Mouse (Mus musculus) kidney, embryonic 16.5 days (tissue): ENCODE data around the gene Dchs2. TPM values are rescaled to one million over a fixed set of nuclear protein-coding genes. Genes with fewer than 3 reads are reported as not detected.

Source experiments
- ATAC-seq: fragments of 200-750 bp; cut with Nextera tagmentation; 2 replicates; pipeline ENCODE4 v1.8.0; 2017; ENCODE audit warnings: moderate TSS enrichment; ENCODE audit not compliant: low FRiP score, low TSS enrichment
- H3K27ac ChIP-seq: fragments of 300-500 bp; sonication (generic); 2 replicates; pipeline ENCODE4 v1.5.1; 2014; ENCODE audit warnings: low read length
- H3K27me3 ChIP-seq: fragments of 300-500 bp; sonication (generic); 2 replicates; pipeline ENCODE4 v1.6.1; 2014; ENCODE audit warnings: low read length, control low read depth, mixed read lengths; ENCODE audit not compliant: insufficient read depth
- H3K36me3 ChIP-seq: fragments of 300-500 bp; sonication (generic); 2 replicates; pipeline ENCODE4 v1.6.1; 2014; ENCODE audit warnings: low read length, control low read depth, mixed read lengths; ENCODE audit not compliant: insufficient read depth
- H3K4me1 ChIP-seq: fragments of 300-500 bp; sonication (generic); 2 replicates; pipeline ENCODE4 v1.6.1; 2014; ENCODE audit warnings: low read length, control low read depth, mixed read lengths; ENCODE audit not compliant: insufficient read depth
- H3K4me2 ChIP-seq: fragments of 300-500 bp; sonication (generic); replicated peaks from 2 replicates; pipeline ENCODE4 v1.6.1; 2014; ENCODE audit warnings: low read depth, low read length
- H3K4me3 ChIP-seq: fragments of 300-500 bp; sonication (generic); 2 replicates; pipeline ENCODE4 v1.5.1; 2014; ENCODE audit warnings: mild to moderate bottlenecking, low read length
- H3K9ac ChIP-seq: fragments of 300-500 bp; sonication (generic); replicated peaks from 2 replicates; pipeline ENCODE4 v1.6.1; 2014; ENCODE audit warnings: low read length
- H3K9me3 ChIP-seq: fragments of 300-500 bp; sonication (generic); 2 replicates; pipeline ENCODE4 v1.6.1; 2016; ENCODE audit warnings: low read length, control low read depth
- WGBS: fragments of 180-500 bp; shearing (Covaris S2); extraction: QIAGEN DNeasy Blood & Tissue Kit; methylation state at CpG from one replicate; pipeline ENCODE4 v1.1.7; 2014; 5-methylcytosine and 5-hydroxymethylcytosine counted together
- polyA plus RNA-seq: library from polyadenylated mRNA; unstranded; fragments of >200 nt; fragmentation: Nextera tagmentation; extraction: Ambion mirVana; gene quantifications from 2 replicates; pipeline ENCODE4 v1.2.1, GENCODE M21; 2015

The Dchs2 gene
- 0.10 and 0.12 TPM in 2 replicates for polyA plus RNA-seq

- Histone ChIP-seq H3K4me1 (peaks cover 27% of the 10 kb centered on the region), H3K27ac (no peak within 1 kb of the TSS), H3K36me3 (no peaks in the 10 kb centered on the region), H3K9ac (peak within 1 kb of the TSS; percentile 9), H3K9me3 (no peaks in the 10 kb centered on the region), H3K27me3 (peaks cover 72% of the 10 kb centered on the region), H3K4me3 (peak within 1 kb of the TSS; percentile 60), H3K4me2 (peak within 1 kb of the TSS; percentile 97)
- under 1% methylated on average over 55 of the region's 55 CpGs for WGBS
- ATAC-seq, result no peak
Observed at GRCm38 (mm10) chr3:83127726-83128448, at the start of gene Dchs2. Gene Dchs2, plus strand, starts transcription at chr3:83127948.

- H3K9ac ChIP-seq, result peak overlapping the region; percentile 9
- peaks cover 5% of the 10 kb centered on the region for H3K4me1 ChIP-seq
- peak; percentile 86 for ATAC-seq
- peak overlapping the region; percentile 40 for H3K4me3 ChIP-seq
- H3K36me3 ChIP-seq, result no peaks in the 10 kb centered on the region
- WGBS, result under 1% methylated on average over 11 of the region's 11 CpGs
- H3K27me3 ChIP-seq, result no peaks in the 10 kb centered on the region
- H3K4me2 ChIP-seq, result peak overlapping the region; percentile 61
- no peak overlapping the region for H3K27ac ChIP-seq
- H3K9me3 ChIP-seq, result no peaks in the 10 kb centered on the region
Observed at GRCm38 (mm10) chr3:83080567-83081055, 47.1 kb upstream of the Dchs2 start.

- peaks cover 7% of the 10 kb centered on the region; the same call in 1 of the 2 replicates for H3K27me3 ChIP-seq
- H3K36me3 ChIP-seq, result no peaks in the 10 kb centered on the region
- no peak overlapping the region for H3K4me2 ChIP-seq
- H3K4me1 ChIP-seq, result 0 out of 2 replicates have a peak, but pooled peaks cover 3% of the 10 kb centered on the region
- H3K9me3 ChIP-seq, result no peaks in the 10 kb centered on the region
- ATAC-seq, result no peak
- H3K4me3 ChIP-seq, result no peak overlapping the region
- H3K9ac ChIP-seq, result no peak overlapping the region
- H3K27ac ChIP-seq, result no peak overlapping the region
- WGBS, result 77% methylated on average over 6 of the region's 6 CpGs
Observed at GRCm38 (mm10) chr3:83097586-83097985, 30.2 kb upstream of the Dchs2 start.

DNA sequence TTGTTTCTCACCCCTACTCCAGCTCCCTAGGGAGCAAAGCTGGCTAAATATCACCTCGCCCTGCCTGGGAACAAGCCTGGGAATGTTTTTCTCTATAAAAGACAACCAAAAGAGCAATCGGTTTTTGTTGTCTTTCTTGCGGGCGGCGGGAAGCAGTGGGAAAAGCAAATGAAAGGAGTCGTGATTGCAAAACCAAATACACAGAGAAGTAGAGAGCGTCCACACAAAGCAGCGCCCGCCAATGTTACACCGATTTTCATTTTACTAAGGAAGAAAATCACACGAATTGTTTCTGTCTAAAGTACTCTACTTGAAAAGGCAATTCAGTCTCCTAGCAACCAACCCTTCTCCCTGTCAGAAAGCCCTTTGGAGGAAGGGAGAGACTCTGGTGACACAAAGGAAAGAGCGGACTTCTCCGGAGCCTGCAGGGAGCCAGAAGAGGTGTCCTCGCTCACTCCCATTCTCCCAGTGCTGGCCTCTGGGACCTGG lies 29.2 kb upstream of the Dchs2 start:
- no peak for ATAC-seq
- Histone ChIP-seq H3K4me3 (peak overlapping the region; percentile 24), H3K27me3 (peaks cover 7% of the 10 kb centered on the region; the same call in 1 of the 2 replicates), H3K9ac (0 out of 2 replicates have a peak overlapping the region, but pooled peaks have one; percentile 41), H3K36me3 (no peaks in the 10 kb centered on the region), H3K4me1 (0 out of 2 replicates have a peak, but pooled peaks cover 3% of the 10 kb centered on the region), H3K9me3 (no peaks in the 10 kb centered on the region), H3K4me2 (peak overlapping the region; percentile 52), H3K27ac (no peak overlapping the region)
- WGBS, result 11% methylated on average over 14 of the region's 14 CpGs

GRCm38 (mm10) chr3:83099139-83099538 lies 28.6 kb upstream of the Dchs2 start:
- no peaks in the 10 kb centered on the region for H3K9me3 ChIP-seq
- H3K4me1 ChIP-seq, result 0 out of 2 replicates have a peak, but pooled peaks cover 3% of the 10 kb centered on the region
- 97% methylated on average over 1 of the region's 1 CpGs for WGBS
- H3K9ac ChIP-seq, result no peak overlapping the region
- H3K4me2 ChIP-seq, result peak overlapping the region; percentile 52
- H3K27me3 ChIP-seq, result peaks cover 7% of the 10 kb centered on the region; the same call in 1 of the 2 replicates
- ATAC-seq, result no peak
- no peak overlapping the region for H3K27ac ChIP-seq
- H3K36me3 ChIP-seq, result no peaks in the 10 kb centered on the region
- peak overlapping the region; percentile 24 for H3K4me3 ChIP-seq

- no peak overlapping the region for H3K9ac ChIP-seq
- 0 out of 2 replicates have a peak, but pooled peaks cover 3% of the 10 kb centered on the region for H3K4me1 ChIP-seq
- ATAC-seq, result no peak
- H3K36me3 ChIP-seq, result no peaks in the 10 kb centered on the region
- H3K27me3 ChIP-seq, result peaks cover 7% of the 10 kb centered on the region; the same call in 1 of the 2 replicates
- H3K4me3 ChIP-seq, result no peak overlapping the region
- 0 out of 2 replicates have a peak, but pooled peaks cover under 1% of the 10 kb centered on the region for H3K9me3 ChIP-seq
- WGBS, result 75% methylated on average over 6 of the region's 6 CpGs
- H3K4me2 ChIP-seq, result no peak overlapping the region
- H3K27ac ChIP-seq, result no peak overlapping the region
Observed at GRCm38 (mm10) chr3:83099651-83100050, 28.1 kb upstream of the Dchs2 start.

- no peaks in the 10 kb centered on the region for H3K36me3 ChIP-seq
- no peak overlapping the region for H3K9ac ChIP-seq
- H3K4me3 ChIP-seq, result no peak overlapping the region
- H3K9me3 ChIP-seq, result peaks cover 7% of the 10 kb centered on the region; the same call in 1 of the 2 replicates
- H3K27me3 ChIP-seq, result peaks cover 7% of the 10 kb centered on the region; the same call in 1 of the 2 replicates
- ATAC-seq, result no peak
- H3K27ac ChIP-seq, result no peak overlapping the region
- no peak overlapping the region for H3K4me2 ChIP-seq
- WGBS, result 93% methylated on average over 6 of the region's 6 CpGs
- H3K4me1 ChIP-seq, result 0 out of 2 replicates have a peak, but pooled peaks cover 3% of the 10 kb centered on the region
Observed at GRCm38 (mm10) chr3:83102286-83102685, 25.5 kb upstream of the Dchs2 start.

DNA sequence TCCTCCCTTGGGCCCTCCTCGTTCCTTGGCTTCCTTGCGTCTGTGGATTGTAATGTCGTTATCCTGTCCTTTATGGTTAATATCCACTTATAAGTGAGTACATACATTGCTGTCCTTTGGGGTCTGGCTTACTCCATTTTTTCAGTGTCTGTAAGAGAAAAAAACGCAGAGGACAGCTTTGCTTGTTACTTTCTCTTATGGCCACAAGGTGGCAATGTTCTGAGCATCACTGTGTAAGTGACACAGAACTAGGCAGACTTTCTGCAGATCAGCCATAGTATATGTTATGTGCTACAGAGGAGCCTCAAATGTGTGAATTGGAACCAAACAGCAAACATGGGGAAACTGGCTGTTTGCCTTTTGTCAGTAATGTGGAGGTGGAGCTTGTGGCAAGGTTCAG lies 17.6 kb upstream of the Dchs2 start:
- 22% methylated on average over 4 of the region's 4 CpGs for WGBS
- ATAC-seq, result peak; percentile 65; the same call in 1 of the 2 replicates
- no peak overlapping the region for H3K27ac ChIP-seq

DNA sequence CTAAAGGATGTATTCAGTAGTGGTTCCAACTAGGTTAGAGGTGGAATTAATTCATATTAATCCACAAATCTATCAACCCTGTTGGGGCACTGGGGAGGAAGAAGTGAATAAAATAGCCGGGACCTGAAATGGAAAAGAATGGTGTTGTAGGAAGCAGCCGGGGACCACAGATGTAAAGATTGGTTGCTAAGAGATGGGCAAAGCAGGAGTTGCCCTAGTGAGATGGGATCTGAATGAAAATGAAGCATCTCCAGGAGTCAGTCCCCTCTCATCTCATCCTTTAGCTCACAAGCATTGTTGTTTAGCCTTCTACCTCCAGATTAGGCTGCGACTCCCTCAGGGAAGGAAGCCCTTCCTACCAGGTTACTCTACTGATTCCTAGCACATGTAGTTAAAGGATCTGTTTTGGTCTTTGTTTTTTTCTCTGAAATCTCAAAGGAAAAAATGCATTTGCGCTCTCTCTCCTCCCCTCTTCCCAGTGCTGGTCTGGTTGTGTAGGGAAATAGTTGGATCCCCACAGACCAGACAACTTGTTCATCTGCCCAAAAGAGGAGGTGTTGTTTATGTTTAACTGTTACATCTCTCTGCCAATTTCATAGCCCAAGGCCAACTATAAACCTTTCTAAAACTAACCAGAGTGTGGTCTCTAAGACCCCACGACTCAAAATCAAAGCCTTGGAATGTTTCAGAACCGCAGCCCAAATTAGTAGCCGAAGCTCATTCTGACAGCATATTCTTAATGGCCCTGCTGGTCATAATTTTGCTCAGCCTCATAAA lies 16.1 kb upstream of the Dchs2 start:
- ATAC-seq, result no peak
- WGBS, result 50% methylated on average over 7 of the region's 7 CpGs
- H3K9ac ChIP-seq, result no peak overlapping the region

More for the DNA sequence above, 17.6 kb upstream of the Dchs2 start:
- Histone ChIP-seq H3K36me3 (no peaks in the 10 kb centered on the region), H3K4me3 (no peak overlapping the region), H3K4me2 (no peak overlapping the region), H3K27me3 (no peaks in the 10 kb centered on the region), H3K9ac (no peak overlapping the region), H3K9me3 (0 out of 2 replicates have a peak, but pooled peaks cover 3% of the 10 kb centered on the region), H3K4me1 (no peaks in the 10 kb centered on the region)

More for the DNA sequence above, 16.1 kb upstream of the Dchs2 start:
- Histone ChIP-seq H3K4me2 (no peak overlapping the region), H3K27me3 (no peaks in the 10 kb centered on the region), H3K27ac (no peak overlapping the region), H3K36me3 (no peaks in the 10 kb centered on the region), H3K4me3 (no peak overlapping the region), H3K4me1 (no peaks in the 10 kb centered on the region), H3K9me3 (no peaks in the 10 kb centered on the region)
